In the genomic region with DNA sequence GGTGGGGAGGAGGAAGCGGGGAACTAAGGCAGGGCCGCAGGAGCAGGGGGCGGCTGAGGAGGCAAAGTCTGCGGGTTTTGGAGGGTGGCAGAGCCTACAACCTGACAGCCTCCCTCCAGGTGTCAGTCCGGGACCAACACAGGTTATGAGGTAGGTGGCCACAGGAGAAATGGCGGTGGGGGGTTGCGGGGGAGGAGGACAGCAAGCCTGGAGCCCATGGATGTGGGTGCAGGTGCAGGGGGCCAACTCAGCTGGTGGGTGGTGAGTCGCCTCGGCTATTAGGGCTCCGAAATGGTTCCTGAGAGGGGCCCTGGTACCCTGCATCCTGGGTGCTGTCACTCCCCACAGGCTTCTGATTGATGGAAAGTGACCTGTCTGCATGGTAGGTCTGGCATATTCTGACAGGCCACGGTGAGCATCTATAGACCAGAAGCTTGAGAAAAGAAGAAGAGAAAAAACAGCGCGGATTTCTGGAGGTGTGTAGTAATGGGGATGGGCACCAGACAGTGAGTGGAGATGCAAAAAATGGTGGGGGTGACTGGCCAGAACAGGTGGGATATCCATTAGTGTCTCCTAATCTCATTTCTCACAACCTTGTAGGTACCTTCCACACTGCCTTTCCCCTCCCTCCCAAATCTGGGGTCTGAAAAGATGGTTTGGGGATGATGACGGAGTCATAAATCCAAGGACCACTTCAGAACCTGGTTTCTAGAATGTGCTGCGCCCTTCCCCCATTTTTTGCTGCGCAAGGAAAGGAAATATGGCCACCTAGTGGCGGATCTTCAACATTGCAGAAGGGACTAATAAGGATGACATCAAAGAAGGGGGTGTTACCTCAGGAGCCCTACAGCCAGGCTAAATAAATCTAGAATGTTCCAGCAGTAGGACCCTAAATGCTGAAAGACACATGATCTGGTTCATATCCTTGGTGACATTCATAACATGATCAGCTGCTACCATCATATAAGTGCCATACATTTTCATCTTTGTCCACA, we compare ENCODE assay signal across 8 mouse cellular contexts. TPM values are rescaled to one million over a fixed set of nuclear protein-coding genes. Genes with fewer than 3 reads are reported as not detected.
A peak's percentile ranks its signal among the peaks of the same experiment; 100 is the strongest.
DNase-seq lines count a peak whose midpoint lies in the region; ATAC-seq and TF ChIP-seq lines count a peak whose summit lies in the region.
"Not testable (repeated sequence)": the region's sequence is repeated elsewhere in the genome, so short reads cannot be mapped to it uniquely, and the experiment has no call there.

No protein-coding gene starts in this region.

- not testable (repeated sequence) for H3K4me1 ChIP-seq in hindbrain, embryonic 12.5 days; lung, adult 2 months (ENCODE audit: control insufficient read depth, insufficient read depth, low read length); neural tube, embryonic 13.5 days (replicated peaks); thymus, adult 2 months (replicated peaks; ENCODE audit: control insufficient read depth, insufficient read depth, low read length)

- peak; percentile 53 for ATAC-seq in hindbrain, embryonic 12.5 days (ENCODE audit: low FRiP score)
- ATAC-seq in neural tube, embryonic 13.5 days (ENCODE audit: low read depth), result peak; percentile 57

- peak; percentile 62 for DNase-seq in NIH3T3 (ENCODE audit: low read depth)
- DNase-seq in cerebellum, postnatal 14 days, result peak; percentile 68
- peak; percentile 26 to 29 for DNase-seq in frontal cortex, postnatal 10 days (ENCODE audit: low spot score in 2 of 2)
- peak; percentile 22 to 30 for DNase-seq in layer of hippocampus, adult 8-10 months (ENCODE audit: low spot score in 2 of 2)
- DNase-seq in lung, adult 2 months, result peak; percentile 2
- peak; percentile 25 for DNase-seq in thymus, adult 2 months

- peak overlapping the region; percentile 73 for H3K4me2 ChIP-seq in hindbrain, embryonic 12.5 days (replicated peaks)
- H3K4me2 ChIP-seq in neural tube, embryonic 13.5 days, result peak overlapping the region; percentile 65

- peak overlapping the region; percentile 53 for H3K4me3 ChIP-seq in hindbrain, embryonic 12.5 days
- peak overlapping the region; percentile 19 for H3K4me3 ChIP-seq in lung, adult 2 months (replicated peaks; ENCODE audit: extremely low read depth, low read depth, low read length)
- H3K4me3 ChIP-seq in neural tube, embryonic 13.5 days, result peak overlapping the region; percentile 57
- H3K4me3 ChIP-seq in thymus, adult 2 months (ENCODE audit: control insufficient read depth, insufficient read depth, low read length), result peak overlapping the region; percentile 56

- not testable (repeated sequence) for TF ChIP-seq CTCF in lung, adult 2 months (IDR thresholded peaks at IDR 0.05; ENCODE audit: insufficient read depth, low read length); thymus, adult 2 months (IDR thresholded peaks at IDR 0.05; ENCODE audit: borderline replicate concordance, control insufficient read depth, extremely low read depth, insufficient read depth, low read length, poor library complexity)

- peak overlapping the region; percentile 60 for H3K27ac ChIP-seq in hindbrain, embryonic 12.5 days
- peak overlapping the region; percentile 74 for H3K27ac ChIP-seq in neural tube, embryonic 13.5 days (replicated peaks)
- not testable (repeated sequence) for H3K27ac ChIP-seq in thymus, adult 2 months (ENCODE audit: control insufficient read depth, insufficient read depth, low read length)

- TF ChIP-seq POLR2A in lung, adult 2 months (IDR thresholded peaks at IDR 0.05; ENCODE audit: borderline replicate concordance, extremely low read depth, low read depth, low read length); thymus, adult 2 months (IDR thresholded peaks at IDR 0.05; ENCODE audit: control insufficient read depth, extremely low read depth, insufficient read depth, low read length, poor library complexity): not testable (repeated sequence)

- not testable (repeated sequence) for H3K36me3 ChIP-seq in hindbrain, embryonic 12.5 days; thymus, adult 2 months (ENCODE audit: control insufficient read depth, insufficient read depth, low read length)
- H3K36me3 ChIP-seq in neural tube, embryonic 13.5 days, result peaks cover 12% of the 10 kb centered on the region

- peak overlapping the region; percentile 69 for H3K9ac ChIP-seq in hindbrain, embryonic 12.5 days
- peak overlapping the region; percentile 80 for H3K9ac ChIP-seq in neural tube, embryonic 13.5 days

- H3K9me3 ChIP-seq in hindbrain, embryonic 12.5 days (replicated peaks); neural tube, embryonic 13.5 days: not testable (repeated sequence)

- 28% methylated on average over 17 of the region's 17 CpGs for WGBS in hindbrain, embryonic 12.5 days
- 26% methylated on average over 17 of the region's 17 CpGs for WGBS in lung, adult 2 months
- WGBS in neural tube, embryonic 13.5 days, result 26% methylated on average over 15 of the region's 17 CpGs
- WGBS in thymus, adult 2 months, result 4% methylated on average over 13 of the region's 17 CpGs

- not testable (repeated sequence) for H3K27me3 ChIP-seq in hindbrain, embryonic 12.5 days; neural tube, embryonic 13.5 days; thymus, adult 2 months (ENCODE audit: control insufficient read depth, insufficient read depth, low read length)

RNA-seq across cellular contexts. Expression of gene Gprasp2, which starts 0.9 kb away (rescaled TPM):
- polyA plus RNA-seq in hindbrain, embryonic 12.5 days (2016; fragmentation: Nextera tagmentation; extraction: Ambion mirVana), result 93.9 and 97.4 TPM in 2 replicates
- total RNA-seq in layer of hippocampus, adult 8-10 months (2022), result 100 to 1,000 TPM; 190 to 236 (median 213) TPM
- polyA plus RNA-seq in lung, adult 2 months (2012; rRNA removed), result 1.5 and 1.7 TPM in 2 replicates
- polyA plus RNA-seq in neural tube, embryonic 13.5 days (2015; fragmentation: Nextera tagmentation; extraction: Ambion mirVana), result 113 and 127 TPM in 2 replicates
- polyA plus RNA-seq in thymus, adult 2 months (2012; rRNA removed), result 5.0 and 14.9 TPM in 2 replicates

RNA-seq across cellular contexts. Expression of gene Bhlhb9, which starts 42.3 kb away (rescaled TPM):
- polyA plus RNA-seq in hindbrain, embryonic 12.5 days (2016; fragmentation: Nextera tagmentation; extraction: Ambion mirVana), result 90.7 and 92.7 TPM in 2 replicates
- total RNA-seq in layer of hippocampus, adult 8-10 months (2022), result 10 to 100 TPM; 64.5 to 78.8 (median 68.9) TPM
- polyA plus RNA-seq in lung, adult 2 months (2012; rRNA removed), result 2.6 TPM in 2 replicates
- 106 TPM in 2 replicates for polyA plus RNA-seq in neural tube, embryonic 13.5 days (2015; fragmentation: Nextera tagmentation; extraction: Ambion mirVana)
- polyA plus RNA-seq in thymus, adult 2 months (2012; rRNA removed), result 11.5 and 14.6 TPM in 2 replicates

Comparison
In these comparisons a context has a peak if more than half of its experiments do, and no peak if none do; other contexts are left out.
1. DNase-seq: peak in every context shown above with its lines; median percentile 68 in cerebellum, postnatal 14 days; 62 in NIH3T3; 28 in frontal cortex, postnatal 10 days; 26 in layer of hippocampus, adult 8-10 months; 25 in thymus, adult 2 months; 2 in lung, adult 2 months.